Mouse (Mus musculus): ENCODE measurements around the gene Osbpl2.

GRCm38 (mm10) chr2:180184752-180185109, 65.6 kb downstream of the Osbpl2 start:
- TF ChIP-seq CTCF (IDR thresholded peaks at IDR 0.05; ENCODE audit: extremely low read depth, insufficient read depth, low read length) (no peak), POLR2A (IDR thresholded peaks at IDR 0.05; ENCODE audit: extremely low read depth, insufficient read depth, low read length) (no peak)

Measured in cortical plate, adult 2 months (tissue).